Mouse (Mus musculus) kidney, postnatal 0 days (tissue): Measurements from ENCODE around the gene Mrto4. TPM values are rescaled to one million over a fixed set of nuclear protein-coding genes. Genes with fewer than 3 reads are reported as not detected.

Source experiments
- ATAC-seq: fragments of 200-750 bp; cut with Nextera tagmentation; replicated peaks from 2 replicates; pipeline ENCODE4 v1.8.0; 2017; ENCODE audit warnings: low read depth, moderate number of reproducible peaks, moderate TSS enrichment, moderate library complexity; ENCODE audit not compliant: low FRiP score
- DNase-seq: peaks from one replicate; pipeline ENCODE4 v3.0.0-alpha.2; 2016; ENCODE audit warnings: low spot score
- H3K27ac ChIP-seq: fragments of 300-500 bp; sonication (generic); 2 replicates; pipeline ENCODE4 v1.5.1; 2014; ENCODE audit warnings: mild to moderate bottlenecking
- H3K27me3 ChIP-seq: fragments of 300-500 bp; sonication (generic); 2 replicates; pipeline ENCODE4 v1.6.1; 2014; ENCODE audit warnings: low read length, mixed read lengths; ENCODE audit not compliant: insufficient read depth
- H3K36me3 ChIP-seq: fragments of 300-500 bp; sonication (generic); 2 replicates; pipeline ENCODE4 v1.6.1; 2014; ENCODE audit warnings: low read length, mixed read lengths; ENCODE audit not compliant: insufficient read depth
- H3K4me1 ChIP-seq: fragments of 300-500 bp; sonication (generic); replicated peaks from 2 replicates; pipeline ENCODE4 v1.6.1; 2014; ENCODE audit warnings: antibody characterized with exemption, low read length, mixed read lengths; ENCODE audit not compliant: insufficient read depth
- H3K4me2 ChIP-seq: fragments of 300-500 bp; sonication (generic); 2 replicates; pipeline ENCODE4 v1.6.1; 2014; ENCODE audit warnings: mild to moderate bottlenecking, low read length, moderate library complexity, mixed read lengths
- H3K4me3 ChIP-seq: fragments of 300-500 bp; sonication (generic); replicated peaks from 2 replicates; pipeline ENCODE4 v1.5.1; 2014; ENCODE audit warnings: low read depth, low read length
- H3K9ac ChIP-seq: fragments of 300-500 bp; sonication (generic); 2 replicates; pipeline ENCODE4 v1.6.1; 2014; ENCODE audit warnings: low read depth, low read length
- H3K9me3 ChIP-seq: fragments of 300-500 bp; sonication (generic); replicated peaks from 2 replicates; pipeline ENCODE4 v1.6.1; 2016; ENCODE audit warnings: low read length, inconsistent platforms, mixed read lengths
- CTCF ChIP-seq: IDR thresholded peaks from 2 replicates; pipeline ENCODE4 v1.5.1; 2016; ENCODE audit warnings: antibody characterized with exemption, low read depth, mild to moderate bottlenecking, moderate library complexity
- WGBS: fragments of 180-500 bp; shearing (Covaris S2); extraction: QIAGEN DNeasy Blood & Tissue Kit; methylation state at CpG from one replicate; pipeline ENCODE4 v1.1.7; 2014; 5-methylcytosine and 5-hydroxymethylcytosine counted together
- microRNA-seq: library from miRNA; unstranded; fragments of <30 nt; microRNA quantifications from one replicate; pipeline ENCODE4, GENCODE M21; 2016
- polyA plus RNA-seq: library from polyadenylated mRNA; unstranded; fragments of >200 nt; fragmentation: Nextera tagmentation; extraction: Ambion mirVana; gene quantifications from 2 replicates; pipeline ENCODE4 v1.2.1, GENCODE M21; 2015

The Mrto4 gene
- polyA plus RNA-seq, 1 experiment from 2014 or later, result 68.6 TPM

DNA sequence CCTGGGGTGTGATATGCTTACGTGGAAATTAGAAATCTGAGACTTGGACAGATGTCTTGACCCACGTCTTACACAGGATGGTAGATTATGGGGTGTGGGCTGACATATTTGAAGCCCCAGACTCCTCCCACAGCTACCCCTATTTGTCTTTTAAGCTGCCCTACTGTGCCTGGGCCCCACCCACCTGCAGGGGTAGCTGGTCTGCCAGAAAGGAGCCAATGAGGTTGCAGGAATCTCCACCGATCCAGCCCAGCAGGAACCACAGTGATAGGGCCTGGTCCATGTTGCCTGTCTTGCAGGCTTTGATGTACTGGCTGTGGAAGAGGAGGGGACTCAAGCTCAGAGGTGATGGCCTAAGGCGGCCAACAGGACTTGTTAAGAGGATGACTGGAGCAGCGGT lies 50.1 kb downstream of the Mrto4 start:
- H3K27ac ChIP-seq, result no peak overlapping the region
- 68% methylated on average over 5 of the region's 5 CpGs for WGBS
- TF ChIP-seq CTCF, result no peak
- ATAC-seq (no peak), DNase-seq (no peak)
- no peak overlapping the region for H3K4me2 ChIP-seq
- no peak overlapping the region for H3K4me3 ChIP-seq
- peaks cover 32% of the 10 kb centered on the region for H3K36me3 ChIP-seq
- H3K27me3 ChIP-seq, result no peaks in the 10 kb centered on the region
- H3K9ac ChIP-seq, result no peak overlapping the region
- no peaks in the 10 kb centered on the region for H3K4me1 ChIP-seq
- H3K9me3 ChIP-seq, result no peaks in the 10 kb centered on the region

GRCm38 (mm10) chr4:139301780-139302179 lies 50.6 kb downstream of the Mrto4 start:
- Histone ChIP-seq H3K27me3 (no peaks in the 10 kb centered on the region), H3K36me3 (peaks cover 32% of the 10 kb centered on the region), H3K4me2 (no peak overlapping the region), H3K27ac (no peak overlapping the region), H3K4me3 (no peak overlapping the region), H3K9me3 (no peaks in the 10 kb centered on the region), H3K4me1 (no peaks in the 10 kb centered on the region), H3K9ac (no peak overlapping the region)
- TF ChIP-seq CTCF, result no peak
- ATAC-seq (no peak), DNase-seq (no peak)
- WGBS, result 89% methylated on average over 8 of the region's 8 CpGs

GRCm38 (mm10) chr4:139298671-139299366 lies 53.6 kb downstream of the Mrto4 start:
- H3K4me3 ChIP-seq, result no peak overlapping the region
- TF ChIP-seq CTCF, result no peak
- H3K4me2 ChIP-seq, result no peak overlapping the region
- ATAC-seq (no peak), DNase-seq (no peak)
- H3K4me1 ChIP-seq, result no peaks in the 10 kb centered on the region
- no peaks in the 10 kb centered on the region for H3K9me3 ChIP-seq
- H3K27me3 ChIP-seq, result no peaks in the 10 kb centered on the region
- peaks cover 27% of the 10 kb centered on the region for H3K36me3 ChIP-seq
- no peak overlapping the region for H3K27ac ChIP-seq
- WGBS, result 80% methylated on average over 12 of the region's 12 CpGs
- no peak overlapping the region for H3K9ac ChIP-seq

GRCm38 (mm10) chr4:139297566-139297965 lies 54.8 kb downstream of the Mrto4 start:
- H3K27ac ChIP-seq, result no peak overlapping the region
- no peak overlapping the region for H3K4me2 ChIP-seq
- H3K4me3 ChIP-seq, result no peak overlapping the region
- peaks cover 27% of the 10 kb centered on the region for H3K36me3 ChIP-seq
- ATAC-seq (no peak), DNase-seq (no peak)
- H3K9ac ChIP-seq, result no peak overlapping the region
- H3K4me1 ChIP-seq, result no peaks in the 10 kb centered on the region
- TF ChIP-seq CTCF, result no peak
- H3K27me3 ChIP-seq, result no peaks in the 10 kb centered on the region
- H3K9me3 ChIP-seq, result no peaks in the 10 kb centered on the region
- WGBS, result 87% methylated on average over 4 of the region's 4 CpGs

Small RNA genes lying within 50 kb of the gene (microRNA-seq; reads per million reads assigned to microRNA genes)
- gene Gm24245 (not detected), gene Gm25732 (not detected)

Other genes starting within 250 kb of the Mrto4 start
- gene Minos1, start 221.5 kb downstream of the Mrto4 start, polyA plus RNA-seq, result 796 and 875 TPM in 2 replicates
- 304 and 348 TPM in 2 replicates for gene Capzb, start 159.7 kb downstream of the Mrto4 start, polyA plus RNA-seq
- gene Pqlc2, start 41.9 kb downstream of the Mrto4 start, polyA plus RNA-seq, result 21.3 and 24.0 TPM in 2 replicates
- gene Akr7a5, start 41.8 kb downstream of the Mrto4 start, polyA plus RNA-seq, result 220 and 232 TPM in 2 replicates
- gene Emc1, start within 50 bp of the Mrto4 start, polyA plus RNA-seq, result 19.0 and 22.6 TPM in 2 replicates
- 46.2 and 47.4 TPM in 2 replicates for gene Ubr4, start within 50 bp of the Mrto4 start, polyA plus RNA-seq
- gene Iffo2, start 178.0 kb upstream of the Mrto4 start, polyA plus RNA-seq, result 4.8 and 5.1 TPM in 2 replicates